Mouse (Mus musculus) cerebellum, postnatal 14 days (tissue): ENCODE data around the gene Cdx2.

Experiments
- DNase-seq, 2 experiments: peaks; one replicate each; pipeline ENCODE4 v3.0.0; 2021; ENCODE audit warnings: mixed read lengths in 2 of 2

Cdx2 gene

GRCm38 (mm10) chr5:147315432-147316075 is 8.5 kb upstream of the Cdx2 start:
- DNase-seq, result no peak

GRCm38 (mm10) chr5:147314646-147315431 is 7.8 kb upstream of the Cdx2 start:
- DNase-seq, result peak; percentile 51 to 55

GRCm38 (mm10) chr5:147312830-147313685 is 6.0 kb upstream of the Cdx2 start:
- DNase-seq, result no peak

- no peak for DNase-seq
These were observed 2.7 kb upstream of the Cdx2 start for GRCm38 (mm10) chr5:147309786-147310185.

GRCm38 (mm10) chr5:147308451-147308850 is 1.4 kb upstream of the Cdx2 start:
- DNase-seq, result no peak

- no peak for DNase-seq
These were observed 322 bp upstream of the Cdx2 start for GRCm38 (mm10) chr5:147307398-147307785.

- no peak for DNase-seq
These were observed 1.0 kb downstream of the Cdx2 start for GRCm38 (mm10) chr5:147305856-147306637.

GRCm38 (mm10) chr5:147305166-147305565 is 1.9 kb downstream of the Cdx2 start:
- DNase-seq, result no peak

GRCm38 (mm10) chr5:147304276-147305155 is 2.6 kb downstream of the Cdx2 start:
- DNase-seq, result no peak

GRCm38 (mm10) chr5:147302746-147303400 is 4.2 kb downstream of the Cdx2 start:
- no peak for DNase-seq

GRCm38 (mm10) chr5:147302141-147302540 is 4.9 kb downstream of the Cdx2 start:
- no peak for DNase-seq

- DNase-seq, result no peak
These were observed 5.3 kb downstream of the Cdx2 start for GRCm38 (mm10) chr5:147301781-147302070.

GRCm38 (mm10) chr5:147300917-147301780 is 5.9 kb downstream of the Cdx2 start:
- no peak for DNase-seq

GRCm38 (mm10) chr5:147300001-147300363 is 7.1 kb downstream of the Cdx2 start:
- DNase-seq, result no peak

- DNase-seq, result peak; percentile 56 to 73
These were observed 7.6 kb downstream of the Cdx2 start for GRCm38 (mm10) chr5:147299255-147300000.

- no peak for DNase-seq
These were observed 9.8 kb downstream of the Cdx2 start for GRCm38 (mm10) chr5:147297249-147297648.

GRCm38 (mm10) chr5:147294121-147294520 is 12.9 kb downstream of the Cdx2 start:
- DNase-seq, result peak; percentile 51 to 61

GRCm38 (mm10) chr5:147293127-147293910 is 13.8 kb downstream of the Cdx2 start:
- peak; percentile 71 to 81 for DNase-seq
